ENCODE assay signal across 8 mouse cellular contexts in the genomic region with DNA sequence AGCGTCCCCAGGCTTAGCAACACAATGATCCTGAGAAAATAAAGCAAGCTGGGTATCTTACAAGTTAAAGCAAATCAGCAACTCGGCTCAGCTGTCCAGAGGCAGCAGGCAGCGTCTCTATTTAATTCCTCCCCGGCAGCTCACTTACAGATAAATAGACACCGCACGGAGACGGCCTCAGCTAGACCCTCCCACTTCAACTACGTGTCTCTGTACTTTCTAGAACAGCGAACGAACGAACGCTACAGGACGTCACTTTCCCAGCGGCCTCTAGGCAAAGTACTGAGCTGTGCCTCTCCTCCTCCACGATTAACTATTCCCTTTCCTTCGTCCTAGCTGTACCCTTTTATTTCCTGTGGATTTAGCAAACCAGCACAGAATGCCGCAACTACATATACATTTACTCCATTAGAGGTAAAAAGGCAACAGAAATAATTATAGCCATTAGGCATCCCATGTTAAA. TPM values are rescaled to one million over a fixed set of nuclear protein-coding genes. Genes with fewer than 3 reads are reported as not detected.
DNase-seq lines count a peak whose midpoint lies in the region; ATAC-seq lines count a peak whose summit lies in the region.

No protein-coding gene starts in this region.

- DNase-seq in 3T3-L1 (ENCODE audit: low read depth, low spot score) = peak; percentile 98
- DNase-seq in adrenal gland, postnatal 4 days (ENCODE audit: low spot score in 2 of 2) = peak; percentile 41 to 75
- peak; percentile 98 for DNase-seq in embryonic facial prominence, embryonic 14.5 days (ENCODE audit: low spot score)
- peak; percentile 94 for DNase-seq in heart, adult 9 months (ENCODE audit: low spot score in 2 of 2)
- DNase-seq in monocyte, adult 2 months (ENCODE audit: low read depth in 1 of 2, low spot score in 2 of 2) = peak; percentile 27 to 70
- DNase-seq in spleen, postnatal 36 days (ENCODE audit: low spot score in 2 of 2) = peak; percentile 88 to 90

- H3K4me1 ChIP-seq in embryonic facial prominence, embryonic 14.5 days (ENCODE audit: control insufficient read depth, insufficient read depth, low read length) = peaks cover 11% of the 10 kb centered on the region
- H3K4me1 ChIP-seq in kidney, embryonic 14.5 days (ENCODE audit: control insufficient read depth, insufficient read depth, low read length) = peaks cover 16% of the 10 kb centered on the region; the same call in 1 of the 2 replicates
- H3K4me1 ChIP-seq in limb, embryonic 15.5 days = peaks cover 13% of the 10 kb centered on the region; the same call in 1 of the 2 replicates

- H3K27ac ChIP-seq in embryonic facial prominence, embryonic 14.5 days (replicated peaks; ENCODE audit: low read depth, low read length) = peak overlapping the region; percentile 90
- H3K27ac ChIP-seq in kidney, embryonic 14.5 days (ENCODE audit: low read depth, low read length) = peak overlapping the region; percentile 89
- peak overlapping the region; percentile 91 for H3K27ac ChIP-seq in limb, embryonic 15.5 days

- H3K27me3 ChIP-seq in embryonic facial prominence, embryonic 14.5 days (replicated peaks; ENCODE audit: control insufficient read depth, insufficient read depth, low read length) = no peaks in the 10 kb centered on the region
- no peaks in the 10 kb centered on the region for H3K27me3 ChIP-seq in kidney, embryonic 14.5 days (ENCODE audit: control insufficient read depth, insufficient read depth, low read length)
- H3K27me3 ChIP-seq in limb, embryonic 15.5 days = no peaks in the 10 kb centered on the region

- H3K36me3 ChIP-seq in embryonic facial prominence, embryonic 14.5 days (ENCODE audit: control insufficient read depth, insufficient read depth, low read length) = no peaks in the 10 kb centered on the region
- H3K36me3 ChIP-seq in kidney, embryonic 14.5 days (ENCODE audit: control insufficient read depth, insufficient read depth, low read length) = no peaks in the 10 kb centered on the region
- no peaks in the 10 kb centered on the region for H3K36me3 ChIP-seq in limb, embryonic 15.5 days

- ATAC-seq in embryonic facial prominence, embryonic 14.5 days (ENCODE audit: low read depth) = peak; percentile 99
- ATAC-seq in kidney, embryonic 14.5 days (ENCODE audit: low FRiP score, low TSS enrichment) = peak; percentile 98
- ATAC-seq in limb, embryonic 15.5 days (ENCODE audit: insufficient number of reproducible peaks, low FRiP score, low TSS enrichment, low read depth) = peak; percentile 97

- WGBS in embryonic facial prominence, embryonic 14.5 days = 1% methylated on average over 17 of the region's 17 CpGs
- WGBS in kidney, embryonic 14.5 days = under 1% methylated on average over 17 of the region's 17 CpGs
- WGBS in limb, embryonic 15.5 days = under 1% methylated on average over 17 of the region's 17 CpGs

- peak overlapping the region; percentile 63 for H3K4me2 ChIP-seq in embryonic facial prominence, embryonic 14.5 days (ENCODE audit: low read depth, low read length)
- H3K4me2 ChIP-seq in kidney, embryonic 14.5 days (replicated peaks; ENCODE audit: low read depth, low read length) = peak overlapping the region; percentile 54
- H3K4me2 ChIP-seq in limb, embryonic 15.5 days = peak overlapping the region; percentile 41

- H3K4me3 ChIP-seq in embryonic facial prominence, embryonic 14.5 days (ENCODE audit: low read depth, low read length) = peak overlapping the region; percentile 56
- H3K4me3 ChIP-seq in kidney, embryonic 14.5 days (ENCODE audit: low read length) = peak overlapping the region; percentile 45
- H3K4me3 ChIP-seq in limb, embryonic 15.5 days = peak overlapping the region; percentile 51

- H3K9me3 ChIP-seq in embryonic facial prominence, embryonic 14.5 days (ENCODE audit: control insufficient read depth, low read length) = no peaks in the 10 kb centered on the region
- no peaks in the 10 kb centered on the region for H3K9me3 ChIP-seq in kidney, embryonic 14.5 days (ENCODE audit: control insufficient read depth, low read length)
- no peaks in the 10 kb centered on the region for H3K9me3 ChIP-seq in limb, embryonic 15.5 days

- H3K9ac ChIP-seq in embryonic facial prominence, embryonic 14.5 days (ENCODE audit: low read depth, low read length) = peak overlapping the region; percentile 73
- H3K9ac ChIP-seq in kidney, embryonic 14.5 days (ENCODE audit: low read depth, low read length) = peak overlapping the region; percentile 70
- peak overlapping the region; percentile 35 for H3K9ac ChIP-seq in limb, embryonic 15.5 days

RNA-seq across cellular contexts. Expression of a gene that starts 16.4 kb away (rescaled TPM):
- total RNA-seq in adrenal gland, postnatal 4 days (2021) = 10 to 100 TPM; 40.6 to 41.5 TPM
- 32.6 and 36.5 TPM in 2 replicates for polyA plus RNA-seq in embryonic facial prominence, embryonic 14.5 days (2014; fragmentation: Nextera tagmentation; extraction: Ambion mirVana)
- polyA plus RNA-seq in kidney, embryonic 14.5 days (2014; fragmentation: Nextera tagmentation; extraction: Ambion mirVana) = 23.9 and 26.2 TPM in 2 replicates
- 39.3 and 44.3 TPM in 2 replicates for polyA plus RNA-seq in limb, embryonic 15.5 days (2015; fragmentation: Nextera tagmentation; extraction: Ambion mirVana)

RNA-seq across cellular contexts. Expression of a gene that starts 16.6 kb away (rescaled TPM):
- total RNA-seq in adrenal gland, postnatal 4 days (2021) = 100 to 1,000 TPM; 158 to 202 TPM
- polyA plus RNA-seq in embryonic facial prominence, embryonic 14.5 days (2014; fragmentation: Nextera tagmentation; extraction: Ambion mirVana) = 199 and 200 TPM in 2 replicates
- 283 and 332 TPM in 2 replicates for polyA plus RNA-seq in kidney, embryonic 14.5 days (2014; fragmentation: Nextera tagmentation; extraction: Ambion mirVana)
- polyA plus RNA-seq in limb, embryonic 15.5 days (2015; fragmentation: Nextera tagmentation; extraction: Ambion mirVana) = 192 and 209 TPM in 2 replicates

RNA-seq across cellular contexts. Expression of a gene that starts 27.6 kb away (rescaled TPM):
- 1 to 10 TPM in 1 of 2 experiments, under 1 TPM in 1; 0.76 to 5.0 TPM for total RNA-seq in adrenal gland, postnatal 4 days (2021)
- polyA plus RNA-seq in embryonic facial prominence, embryonic 14.5 days (2014; fragmentation: Nextera tagmentation; extraction: Ambion mirVana) = 2.3 and 4.6 TPM in 2 replicates
- polyA plus RNA-seq in kidney, embryonic 14.5 days (2014; fragmentation: Nextera tagmentation; extraction: Ambion mirVana) = 16.0 and 22.2 TPM in 2 replicates
- polyA plus RNA-seq in limb, embryonic 15.5 days (2015; fragmentation: Nextera tagmentation; extraction: Ambion mirVana) = 8.5 and 9.1 TPM in 2 replicates

Comparison
In these comparisons a context has a peak if more than half of its experiments do, and no peak if none do; other contexts are left out.
1. Peak in every context shown above with its lines: DNase-seq, ATAC-seq, H3K4me3 ChIP-seq and H3K27ac ChIP-seq.